Mouse (Mus musculus): ENCODE measurements around the gene Fam210b.

GRCm38 (mm10) chr2:172311731-172312130 lies 33.6 kb upstream of the Fam210b start:
- TF ChIP-seq CTCF (IDR thresholded peaks at IDR 0.05; ENCODE audit: low read depth, low read length) (no peak), EP300 (IDR thresholded peaks at IDR 0.05; ENCODE audit: insufficient read depth, low read depth, low read length) (no peak), POLR2A (IDR thresholded peaks at IDR 0.05; ENCODE audit: insufficient read depth, low read length) (no peak)
